Mouse (Mus musculus) hindbrain, embryonic 14.5 days (tissue): Measurements from ENCODE around the gene Atp8a1. TPM values are rescaled to one million over a fixed set of nuclear protein-coding genes. Genes with fewer than 3 reads are reported as not detected.

Experiments used
- ATAC-seq: fragments of 200-750 bp; cut with Nextera tagmentation; 2 replicates; pipeline ENCODE4 v1.8.0; 2017; ENCODE audit warnings: moderate number of reproducible peaks, mild to moderate bottlenecking, moderate TSS enrichment, moderate library complexity; ENCODE audit not compliant: low FRiP score
- DNase-seq: peaks from one replicate; pipeline ENCODE4 v3.0.0-alpha.2; 2015; ENCODE audit warnings: low spot score
- H3K27ac ChIP-seq: fragments of 300-500 bp; sonication (generic); 2 replicates; pipeline ENCODE4 v1.5.1; 2014; ENCODE audit warnings: mild to moderate bottlenecking, moderate library complexity
- H3K27me3 ChIP-seq: fragments of 300-500 bp; sonication (generic); 2 replicates; pipeline ENCODE4 v1.6.1; 2014; ENCODE audit warnings: mild to moderate bottlenecking, low read length, mixed read lengths; ENCODE audit not compliant: control insufficient read depth, insufficient read depth
- H3K36me3 ChIP-seq: fragments of 300-500 bp; sonication (generic); replicated peaks from 2 replicates; pipeline ENCODE4 v1.6.1; 2014; ENCODE audit not compliant: control insufficient read depth, insufficient read depth
- H3K4me1 ChIP-seq: fragments of 300-500 bp; sonication (generic); replicated peaks from 2 replicates; pipeline ENCODE4 v1.6.1; 2014; ENCODE audit warnings: antibody characterized with exemption, low read length, mixed read lengths; ENCODE audit not compliant: control insufficient read depth, insufficient read depth
- H3K4me2 ChIP-seq: fragments of 300-500 bp; sonication (generic); replicated peaks from 2 replicates; pipeline ENCODE4 v1.6.1; 2014; ENCODE audit warnings: mild to moderate bottlenecking, moderate library complexity
- H3K4me3 ChIP-seq: fragments of 300-500 bp; sonication (generic); replicated peaks from 2 replicates; pipeline ENCODE4 v1.5.1; 2014; ENCODE audit warnings: mild to moderate bottlenecking, low read length
- H3K9ac ChIP-seq: fragments of 300-500 bp; sonication (generic); 2 replicates; pipeline ENCODE4 v1.6.1; 2014
- H3K9me3 ChIP-seq: fragments of 300-500 bp; sonication (generic); 2 replicates; pipeline ENCODE4 v1.6.1; 2016; ENCODE audit warnings: low read length; ENCODE audit not compliant: control insufficient read depth
- WGBS: fragments of 180-500 bp; shearing (Covaris S2); extraction: QIAGEN DNeasy Blood & Tissue Kit; methylation state at CpG from one replicate; pipeline ENCODE4 v1.1.7; 2014; 5-methylcytosine and 5-hydroxymethylcytosine counted together
- polyA plus RNA-seq: library from polyadenylated mRNA; unstranded; fragments of >200 nt; fragmentation: Nextera tagmentation; extraction: Ambion mirVana; gene quantifications from 2 replicates; pipeline ENCODE4 v1.2.1, GENCODE M21; 2014

Atp8a1 gene
- polyA plus RNA-seq = 77.3 and 80.6 TPM in 2 replicates

DNA sequence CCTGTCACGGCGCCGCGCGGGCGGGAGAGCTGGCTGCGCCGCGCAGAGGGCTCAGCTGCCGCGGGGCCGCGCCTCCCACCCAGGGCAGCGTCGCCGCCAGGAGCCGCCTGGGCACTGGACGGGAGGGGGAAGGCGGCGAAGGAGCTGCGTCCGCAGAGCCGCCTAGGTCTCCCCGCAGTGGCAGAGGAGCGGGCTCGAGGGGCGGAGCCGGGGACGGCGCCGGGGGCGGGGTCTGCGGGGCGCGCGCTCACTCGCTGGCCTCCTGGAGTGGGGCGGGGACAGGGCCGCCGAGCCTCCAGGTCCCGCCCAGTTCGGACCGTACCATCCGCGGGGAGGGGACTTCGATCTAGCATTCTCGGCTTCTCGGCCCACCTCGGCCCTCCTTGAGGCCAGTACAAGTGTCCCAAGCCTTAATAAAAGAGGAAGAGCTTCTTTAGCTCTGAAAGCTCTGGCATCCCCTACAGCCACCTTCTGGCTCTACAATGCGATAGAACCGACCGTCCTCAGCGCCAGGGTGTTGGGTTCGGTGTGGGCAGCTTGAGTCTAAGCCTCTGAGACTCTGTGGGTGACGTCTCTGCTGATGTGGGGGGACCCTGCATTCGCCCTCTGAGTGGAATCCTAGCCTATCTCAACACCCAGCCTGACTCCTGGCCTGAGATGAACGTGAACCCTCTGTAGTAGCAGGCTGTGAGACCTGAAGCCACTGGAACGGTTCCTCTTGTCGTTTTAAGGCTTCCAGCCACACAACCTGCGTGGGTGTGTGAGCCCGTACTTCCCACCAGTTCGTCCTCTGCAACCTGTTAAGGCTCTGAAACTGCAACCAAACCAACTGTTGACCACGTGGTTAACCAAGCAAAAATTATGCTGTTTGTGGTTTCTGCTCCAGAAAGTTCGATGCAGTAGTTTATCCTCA lies at the start of gene Atp8a1:
Gene Atp8a1 (minus strand): TSS at position 182 of the 913 bp plus-strand sequence.
- H3K4me2 ChIP-seq = peak within 1 kb of the TSS; percentile 63
- H3K4me3 ChIP-seq = peak within 1 kb of the TSS; percentile 84
- peaks cover 46% of the 10 kb centered on the region for H3K4me1 ChIP-seq
- ATAC-seq = peak; percentile 96
- no peaks in the 10 kb centered on the region for H3K9me3 ChIP-seq
- 1% methylated on average over 48 of the region's 64 CpGs for WGBS
- H3K36me3 ChIP-seq = no peaks in the 10 kb centered on the region
- no peaks in the 10 kb centered on the region for H3K27me3 ChIP-seq
- peak within 1 kb of the TSS; percentile 89 for H3K9ac ChIP-seq
- DNase-seq = peak; percentile 97
- H3K27ac ChIP-seq = peak within 1 kb of the TSS; percentile 90

DNA sequence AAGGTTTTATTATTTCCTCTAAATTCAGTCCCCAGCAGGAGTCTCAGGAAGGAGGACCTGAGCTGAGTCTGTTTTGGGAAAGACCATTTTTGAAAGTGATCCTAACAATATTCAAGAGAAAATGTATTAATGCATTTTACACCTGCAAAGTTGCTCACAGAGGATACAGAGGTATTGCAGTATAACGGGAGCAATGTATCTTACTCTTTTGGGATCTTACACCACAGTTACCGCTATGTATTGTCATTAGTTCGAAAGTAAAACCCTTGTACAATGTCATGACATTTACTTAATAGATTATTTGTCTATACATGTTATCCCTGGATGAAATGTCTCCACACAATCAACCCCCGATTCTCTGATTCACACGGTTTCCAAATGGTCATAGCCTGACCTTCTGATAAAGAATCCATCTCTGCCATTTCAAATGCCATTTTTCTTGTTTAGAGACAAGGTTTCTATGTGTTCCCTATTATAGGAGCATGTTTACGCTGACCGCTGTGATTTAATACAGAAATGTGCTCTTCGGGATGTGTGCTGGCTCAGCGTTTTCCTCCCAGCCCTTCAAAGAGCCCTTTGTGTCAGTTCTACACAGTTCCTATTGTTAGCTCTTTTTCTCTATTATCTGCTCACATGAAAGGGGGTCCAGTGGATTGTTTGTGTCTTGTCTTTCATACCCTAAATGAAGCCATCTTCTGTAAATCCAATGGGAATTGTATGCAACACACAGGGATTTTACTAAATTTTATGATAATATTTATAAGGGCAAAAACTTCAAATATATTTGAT lies 37.4 kb upstream of the Atp8a1 start:
- H3K9me3 ChIP-seq = no peaks in the 10 kb centered on the region
- H3K27ac ChIP-seq = peak overlapping the region; percentile 26; the same call in 1 of the 2 replicates
- H3K4me2 ChIP-seq = peak overlapping the region; percentile 23
- no peaks in the 10 kb centered on the region for H3K36me3 ChIP-seq
- ATAC-seq = peak; percentile 77; the same call in 1 of the 2 replicates
- no peaks in the 10 kb centered on the region for H3K27me3 ChIP-seq
- peak overlapping the region; percentile 29; the same call in 1 of the 2 replicates for H3K9ac ChIP-seq
- DNase-seq = peak; percentile 51
- peaks cover 3% of the 10 kb centered on the region; the same call in 1 of the 2 replicates for H3K4me1 ChIP-seq
- 19% methylated on average over 9 of the region's 9 CpGs for WGBS
- H3K4me3 ChIP-seq = no peak overlapping the region

DNA sequence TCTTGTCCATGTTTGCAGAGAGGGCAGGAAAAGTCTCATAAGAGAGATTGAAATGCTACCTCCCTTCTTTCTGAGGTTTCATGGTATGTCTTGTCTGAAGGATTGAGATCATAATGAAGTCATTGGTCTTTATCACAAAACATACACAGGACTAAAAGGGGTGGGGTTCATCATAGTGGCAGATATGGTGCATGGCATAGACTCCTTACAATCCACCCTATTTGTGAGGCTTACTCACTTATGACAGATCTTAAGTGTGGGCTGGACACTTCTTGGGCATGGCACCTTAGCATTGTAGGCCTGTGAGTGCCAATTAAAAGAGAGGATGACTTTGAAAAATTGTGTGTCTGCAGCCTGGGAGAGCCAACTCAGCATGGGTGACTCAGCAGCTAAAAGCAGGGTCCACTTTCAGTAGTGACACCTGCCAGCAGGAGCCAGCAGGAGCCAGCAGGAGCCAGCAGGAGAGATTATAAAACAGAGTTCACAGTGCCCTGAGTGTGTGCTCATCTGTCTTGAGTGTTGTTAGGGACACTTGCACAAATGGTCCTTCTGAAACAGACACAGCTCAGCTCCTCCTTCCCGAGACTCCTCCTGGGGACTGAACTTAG lies 36.4 kb upstream of the Atp8a1 start:
- peaks cover 3% of the 10 kb centered on the region; the same call in 1 of the 2 replicates for H3K4me1 ChIP-seq
- DNase-seq (no peak), ATAC-seq (peak; percentile 22; the same call in 1 of the 2 replicates)
- no peaks in the 10 kb centered on the region for H3K27me3 ChIP-seq
- H3K9ac ChIP-seq = no peak overlapping the region
- H3K9me3 ChIP-seq = no peaks in the 10 kb centered on the region
- no peaks in the 10 kb centered on the region for H3K36me3 ChIP-seq
- WGBS = 58% methylated on average over 1 of the region's 1 CpGs
- no peak overlapping the region for H3K27ac ChIP-seq
- H3K4me3 ChIP-seq = no peak overlapping the region
- no peak overlapping the region for H3K4me2 ChIP-seq

DNA sequence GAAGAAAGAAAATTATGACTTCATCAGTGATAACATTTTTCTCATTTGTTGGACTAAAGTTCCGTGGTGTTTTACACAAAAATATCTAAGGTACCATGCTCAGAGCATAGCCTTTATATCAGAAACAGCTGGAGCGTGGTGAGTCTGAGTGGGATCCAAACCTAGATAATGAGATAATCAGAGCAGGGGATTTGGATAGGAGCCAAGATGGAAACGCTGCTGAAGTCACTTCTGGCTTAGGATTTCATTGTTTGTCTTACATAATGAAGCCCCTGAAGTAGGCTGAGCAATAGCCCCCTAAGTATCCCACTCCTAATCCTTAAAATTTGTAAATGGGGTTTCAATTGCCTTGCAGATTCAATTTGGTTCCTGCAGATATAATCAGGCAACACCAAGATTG lies 24.2 kb upstream of the Atp8a1 start:
- Histone ChIP-seq H3K4me2 (no peak overlapping the region), H3K4me1 (no peaks in the 10 kb centered on the region), H3K36me3 (no peaks in the 10 kb centered on the region), H3K9ac (no peak overlapping the region), H3K27ac (no peak overlapping the region), H3K27me3 (no peaks in the 10 kb centered on the region), H3K9me3 (no peaks in the 10 kb centered on the region), H3K4me3 (no peak overlapping the region)
- WGBS = 36% methylated on average over 3 of the region's 3 CpGs
- ATAC-seq = peak; percentile 66; the same call in 1 of the 2 replicates
- peak; percentile 64 for DNase-seq

DNA sequence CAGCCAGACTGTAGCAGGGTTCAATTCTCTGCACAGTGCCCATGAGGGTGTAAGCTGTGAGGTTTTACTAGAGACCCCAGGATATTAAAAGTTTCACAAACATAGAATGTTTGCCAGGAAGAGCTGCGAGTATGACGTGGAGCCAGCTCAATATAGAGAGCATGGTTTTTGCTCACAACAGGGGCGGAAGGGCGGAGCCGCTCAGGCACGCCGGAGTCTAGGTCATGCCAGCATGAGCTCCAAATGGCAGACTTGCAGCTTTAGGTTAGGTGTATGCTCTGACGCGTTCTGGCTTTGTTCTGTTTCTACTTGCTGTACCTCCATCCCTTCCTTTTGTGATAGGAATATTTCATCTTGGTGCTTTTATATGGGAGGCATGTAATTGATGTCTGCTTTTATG lies 19.0 kb upstream of the Atp8a1 start:
- Histone ChIP-seq H3K4me1 (no peaks in the 10 kb centered on the region), H3K27me3 (no peaks in the 10 kb centered on the region), H3K9me3 (no peaks in the 10 kb centered on the region), H3K27ac (no peak overlapping the region), H3K4me2 (no peak overlapping the region), H3K4me3 (no peak overlapping the region), H3K9ac (no peak overlapping the region), H3K36me3 (no peaks in the 10 kb centered on the region)
- 79% methylated on average over 9 of the region's 9 CpGs for WGBS
- ATAC-seq (no peak), DNase-seq (no peak)

DNA sequence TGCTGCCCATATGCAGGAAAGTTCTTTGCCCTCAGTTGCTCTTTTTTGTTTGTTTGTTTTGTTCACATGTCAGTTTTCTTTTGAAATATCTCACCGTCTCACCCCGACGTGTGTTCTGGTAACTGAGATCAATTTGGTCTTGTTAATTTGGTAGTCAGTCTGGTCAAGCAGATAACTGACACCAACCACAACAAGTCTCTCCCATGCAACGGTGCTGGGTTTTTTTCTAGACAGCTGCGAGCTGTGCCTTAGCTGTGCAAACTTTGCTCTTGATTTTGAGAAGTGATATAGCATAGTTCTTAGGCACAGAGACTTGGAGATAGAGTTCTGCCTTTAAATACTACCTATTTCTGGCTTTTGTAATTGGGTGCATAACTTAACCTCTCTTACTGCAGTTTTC lies 18.4 kb upstream of the Atp8a1 start:
- Histone ChIP-seq H3K4me2 (no peak overlapping the region), H3K9ac (no peak overlapping the region), H3K4me1 (no peaks in the 10 kb centered on the region), H3K4me3 (no peak overlapping the region), H3K27ac (no peak overlapping the region), H3K9me3 (no peaks in the 10 kb centered on the region), H3K27me3 (no peaks in the 10 kb centered on the region), H3K36me3 (no peaks in the 10 kb centered on the region)
- DNase-seq = no peak
- ATAC-seq = no peak
- 79% methylated on average over 5 of the region's 5 CpGs for WGBS

DNA sequence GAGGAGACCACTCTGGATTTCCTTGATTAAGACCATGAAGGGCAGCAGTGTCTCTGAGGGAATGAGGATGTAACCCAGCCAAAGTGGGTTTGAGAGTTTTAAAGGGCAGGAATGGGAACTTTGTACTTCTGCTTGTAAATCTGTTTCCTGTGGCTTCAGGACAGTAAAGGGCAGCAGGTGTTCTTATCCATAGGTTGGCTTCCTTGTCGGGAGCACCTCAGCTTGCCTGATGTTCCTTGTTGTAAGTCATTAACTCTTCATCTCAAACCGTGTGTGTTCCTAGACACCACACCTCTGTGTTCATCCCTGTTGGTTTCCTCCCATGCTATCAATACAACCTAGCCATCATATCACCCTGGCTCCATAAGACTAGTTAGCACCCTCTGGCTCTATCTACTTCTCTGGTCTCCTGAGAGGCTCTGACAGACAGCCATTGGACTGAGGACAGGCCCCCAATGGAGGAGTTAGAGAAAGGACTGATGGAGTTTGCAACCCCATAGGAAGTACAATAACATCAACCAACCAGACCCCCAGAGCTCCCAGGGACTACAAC lies 17.4 kb upstream of the Atp8a1 start:
- 84% methylated on average over 2 of the region's 2 CpGs for WGBS

DNA sequence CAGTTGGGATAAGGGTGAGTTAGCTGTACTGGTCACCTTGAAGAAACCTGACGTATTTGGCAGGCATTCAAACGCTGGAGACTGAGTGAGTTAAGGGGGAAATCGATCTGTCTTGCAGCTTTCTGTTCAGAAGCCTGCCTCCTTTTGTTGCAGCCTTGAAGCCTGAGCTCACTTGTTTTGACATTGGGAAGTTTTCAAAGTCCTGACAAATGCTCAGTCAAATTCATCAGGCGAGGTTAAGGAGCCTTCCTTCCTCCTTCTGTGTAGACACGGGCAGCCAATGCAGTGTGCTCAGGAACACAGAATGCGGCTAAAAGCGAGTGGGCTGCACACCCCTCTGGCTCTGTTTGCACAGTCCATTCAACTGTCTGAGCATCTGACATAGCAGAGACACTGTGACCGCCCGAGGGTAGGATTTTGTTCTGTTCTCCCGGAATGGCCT lies 16.7 kb upstream of the Atp8a1 start:
- peak; percentile 66; the same call in 1 of the 2 replicates for ATAC-seq
- Histone ChIP-seq H3K27ac (no peak overlapping the region), H3K9ac (no peak overlapping the region), H3K36me3 (no peaks in the 10 kb centered on the region), H3K9me3 (no peaks in the 10 kb centered on the region), H3K4me2 (peak overlapping the region; percentile 19), H3K4me1 (no peaks in the 10 kb centered on the region), H3K27me3 (no peaks in the 10 kb centered on the region), H3K4me3 (no peak overlapping the region)
- WGBS = 39% methylated on average over 10 of the region's 10 CpGs
- DNase-seq = no peak

More for the DNA sequence above, 17.4 kb upstream of the Atp8a1 start:
- DNase-seq (no peak), ATAC-seq (no peak)
- H3K36me3 ChIP-seq = no peaks in the 10 kb centered on the region
- no peak overlapping the region for H3K9ac ChIP-seq
- no peak overlapping the region for H3K27ac ChIP-seq
- H3K9me3 ChIP-seq = no peaks in the 10 kb centered on the region
- 0 out of 2 replicates have a peak overlapping the region, but pooled peaks have one; percentile 19 for H3K4me2 ChIP-seq
- H3K4me1 ChIP-seq = no peaks in the 10 kb centered on the region
- no peaks in the 10 kb centered on the region for H3K27me3 ChIP-seq
- no peak overlapping the region for H3K4me3 ChIP-seq
